Mouse (Mus musculus): ENCODE data around the gene Grpel1.

The Grpel1 gene

DNA sequence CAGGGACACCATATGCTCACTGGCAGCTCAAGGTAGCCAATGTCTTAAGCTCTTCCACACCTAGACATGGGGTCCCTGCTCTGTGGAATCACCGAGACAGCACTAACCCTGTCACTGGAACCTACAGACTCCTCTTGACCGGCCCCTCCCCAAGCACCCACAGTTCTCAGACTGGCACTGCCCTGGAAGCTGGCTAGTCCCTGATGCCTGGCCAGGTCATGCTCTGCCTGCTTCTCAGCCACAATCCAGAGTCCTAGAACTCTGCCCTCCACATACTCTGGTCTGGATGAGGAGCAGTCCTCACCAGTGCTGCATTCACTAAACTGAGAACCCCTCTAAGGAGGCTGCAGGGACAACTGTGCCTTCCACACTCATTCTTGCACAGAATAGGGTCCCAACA, 46.2 kb downstream of the Grpel1 start:
- no peak for DNase-seq (ENCODE audit: low spot score in 2 of 2)

DNA sequence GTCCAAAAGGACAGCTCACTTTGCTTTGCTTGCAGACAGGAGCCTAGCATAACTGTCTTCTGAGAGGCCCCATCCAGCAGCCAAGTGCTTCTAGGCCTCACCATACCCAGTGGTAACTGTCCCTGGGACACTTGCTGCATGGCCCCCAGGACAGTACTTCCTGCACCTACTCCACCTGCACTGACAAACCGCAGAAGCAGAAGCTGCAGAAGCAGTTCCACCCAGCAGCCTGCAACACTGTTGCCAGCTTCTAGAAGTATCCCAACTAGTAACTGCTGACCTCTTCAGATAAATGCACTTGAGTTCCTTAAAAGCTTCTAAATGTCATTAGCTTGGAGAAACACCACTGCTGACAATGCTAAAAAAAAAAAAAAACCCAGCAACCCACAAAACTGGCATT, 50.3 kb downstream of the Grpel1 start:
- DNase-seq (ENCODE audit: low spot score in 2 of 2), result no peak

DNA sequence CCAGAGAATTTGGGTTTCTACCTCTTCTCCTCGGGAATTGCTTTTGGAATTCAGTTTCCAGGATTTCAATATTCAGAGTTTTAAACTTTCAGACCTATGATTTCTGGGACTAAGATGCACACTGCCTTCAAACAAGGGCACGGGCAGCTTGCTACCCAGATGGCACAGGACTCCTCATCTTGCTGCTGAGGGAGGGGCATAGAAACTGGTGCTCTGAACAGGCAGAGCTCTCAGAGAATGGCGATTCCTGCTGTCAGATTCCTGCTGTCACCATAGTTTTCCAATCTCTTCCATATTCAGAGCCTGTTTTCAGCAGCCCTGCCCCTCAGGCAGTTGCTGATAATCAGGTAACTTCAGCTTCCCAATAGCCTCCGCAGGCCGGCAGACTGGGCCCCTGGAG, 50.8 kb downstream of the Grpel1 start:
- no peak for DNase-seq (ENCODE audit: low spot score in 2 of 2)

DNA sequence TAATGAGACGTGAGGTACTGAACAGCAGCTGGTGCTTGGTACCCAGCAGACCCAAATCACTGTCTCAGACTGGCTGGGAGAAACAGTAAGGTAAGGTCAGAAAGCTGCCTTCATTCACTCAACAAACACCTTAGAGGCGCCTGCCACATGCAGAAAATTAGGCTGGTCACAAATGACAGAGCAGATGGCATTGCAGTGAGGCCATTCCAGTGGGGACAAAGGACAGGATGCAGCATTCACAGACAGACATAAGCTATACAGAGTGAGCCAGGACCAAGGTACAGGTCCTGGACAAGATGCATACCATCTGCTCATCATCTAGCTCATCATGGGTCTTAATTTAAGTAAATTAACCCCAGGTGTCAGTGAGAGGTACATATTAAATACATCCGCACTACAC, 52.8 kb downstream of the Grpel1 start:
- DNase-seq (ENCODE audit: low spot score in 2 of 2), result no peak

DNA sequence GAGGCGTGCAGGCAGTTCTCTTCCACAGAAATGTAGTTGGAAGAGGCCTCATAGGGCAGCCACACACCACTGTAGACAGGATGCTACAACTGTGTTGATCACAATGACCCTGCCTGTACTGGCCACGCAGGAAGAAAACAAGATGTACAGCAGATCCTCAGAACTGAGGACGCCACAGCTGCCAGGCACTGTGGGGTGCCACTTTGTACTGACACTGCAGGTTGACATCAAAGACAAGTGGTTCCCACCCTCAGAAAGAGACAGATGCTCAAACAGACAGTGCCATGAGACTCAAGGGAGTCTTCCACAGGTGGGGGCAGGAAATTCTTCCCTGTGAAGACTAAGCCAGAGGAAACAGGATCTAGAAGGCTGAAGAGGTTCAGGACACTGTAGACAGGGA, 55.0 kb downstream of the Grpel1 start:
- no peak for DNase-seq (ENCODE audit: low spot score in 2 of 2)

DNA sequence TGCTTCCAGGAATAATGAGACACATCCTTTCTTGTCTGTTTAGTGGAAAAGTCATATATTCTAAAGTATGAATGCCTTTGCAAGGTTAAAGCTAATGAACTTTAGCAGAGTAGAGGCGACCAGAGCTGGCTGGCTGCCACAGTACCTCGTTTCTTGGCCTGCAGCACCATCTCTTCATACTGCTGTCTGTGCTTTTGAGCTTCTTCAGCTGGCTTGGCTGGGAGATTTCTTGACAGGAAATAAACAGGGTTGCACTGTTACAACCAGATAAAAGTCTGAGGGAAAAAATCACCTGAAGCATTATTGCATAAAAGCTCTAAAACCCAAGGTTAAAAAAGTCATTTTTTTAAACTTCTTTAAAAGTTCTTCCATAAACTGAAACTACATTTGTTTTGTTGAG, 58.0 kb downstream of the Grpel1 start:
- DNase-seq (ENCODE audit: low spot score in 2 of 2), result no peak

DNA sequence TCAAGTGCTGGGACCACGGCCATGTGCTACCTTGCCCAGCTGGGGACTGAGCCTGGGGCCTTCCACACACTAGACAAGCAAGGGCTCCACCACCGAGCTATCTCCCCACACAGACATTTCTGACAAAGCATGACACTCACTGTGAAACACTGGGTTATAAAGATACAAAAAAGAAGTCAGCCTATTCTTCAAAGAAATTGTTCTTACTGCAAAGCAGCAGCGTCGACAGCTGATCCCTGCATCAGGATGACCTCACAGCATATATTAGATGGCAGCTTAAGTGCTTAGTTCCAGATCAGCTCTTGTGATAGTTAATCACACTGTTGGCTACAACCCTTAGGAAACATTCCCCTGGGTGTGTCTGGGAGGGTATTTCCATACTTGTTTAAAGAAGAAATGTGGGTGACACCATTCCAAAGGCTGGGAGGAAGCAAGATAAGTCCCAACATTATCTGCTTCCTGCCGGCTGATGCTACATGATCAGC, 58.5 kb downstream of the Grpel1 start:
- DNase-seq (ENCODE audit: low spot score in 2 of 2), result no peak
